Mouse (Mus musculus): ENCODE results near the gene Adk. TPM values are rescaled to one million over a fixed set of nuclear protein-coding genes. Genes with fewer than 3 reads are reported as not detected.

The Adk gene
- polyA plus RNA-seq, 1 experiment from 2014 or later: 240 TPM

DNA sequence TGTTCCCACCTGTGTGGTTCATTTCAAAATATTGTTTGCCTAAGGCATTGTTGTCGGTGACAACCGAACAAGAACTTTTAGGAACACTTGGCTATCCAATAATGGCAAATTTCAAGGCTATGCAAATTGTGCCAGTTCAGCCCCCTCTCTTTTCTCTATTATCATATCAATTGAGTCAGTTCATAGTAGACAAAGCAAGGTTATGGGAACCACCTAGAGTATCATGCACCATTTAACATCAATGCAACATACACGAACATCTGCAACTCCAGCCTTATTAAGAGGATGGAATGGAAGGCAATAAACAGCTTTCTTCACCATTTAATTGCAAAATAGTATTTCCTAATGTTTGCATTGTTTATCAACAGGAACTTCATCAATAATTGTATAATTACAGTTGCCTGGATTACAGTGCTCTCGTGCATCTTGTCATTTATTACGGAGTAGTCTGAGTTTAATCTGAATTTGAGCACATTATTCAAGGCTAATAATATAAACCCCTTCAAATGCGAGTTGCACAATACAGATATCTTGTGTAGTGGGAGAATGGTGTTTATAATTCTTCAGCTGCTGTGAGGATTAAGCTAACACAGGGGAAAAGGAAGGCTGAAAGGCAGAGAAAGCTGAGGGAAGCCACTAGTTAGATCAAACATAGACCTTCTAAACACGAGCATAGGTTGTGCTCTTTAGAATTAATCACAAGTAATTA lies 358.5 kb downstream of the Adk start:
- no peaks in the 10 kb centered on the region for H3K27me3 ChIP-seq (replicated peaks; ENCODE audit: control insufficient read depth, insufficient read depth, low read length)
- H3K27ac ChIP-seq (ENCODE audit: low read depth, low read length): no peak overlapping the region
- WGBS: 68% methylated on average over 7 of the region's 7 CpGs
- no peaks in the 10 kb centered on the region for H3K9me3 ChIP-seq (ENCODE audit: control insufficient read depth)
- no peak for TF ChIP-seq CTCF (IDR thresholded peaks at IDR 0.05; ENCODE audit: low read depth)
- H3K36me3 ChIP-seq (ENCODE audit: control insufficient read depth, insufficient read depth): no peaks in the 10 kb centered on the region
- H3K4me2 ChIP-seq (replicated peaks; ENCODE audit: low read depth): no peak overlapping the region
- H3K9ac ChIP-seq (ENCODE audit: low read depth, low read length): no peak overlapping the region
- no peak overlapping the region for H3K4me3 ChIP-seq (ENCODE audit: low read depth, low read length)
- H3K4me1 ChIP-seq (replicated peaks; ENCODE audit: control insufficient read depth, insufficient read depth, low read length): no peaks in the 10 kb centered on the region
- no peak for ATAC-seq

DNA sequence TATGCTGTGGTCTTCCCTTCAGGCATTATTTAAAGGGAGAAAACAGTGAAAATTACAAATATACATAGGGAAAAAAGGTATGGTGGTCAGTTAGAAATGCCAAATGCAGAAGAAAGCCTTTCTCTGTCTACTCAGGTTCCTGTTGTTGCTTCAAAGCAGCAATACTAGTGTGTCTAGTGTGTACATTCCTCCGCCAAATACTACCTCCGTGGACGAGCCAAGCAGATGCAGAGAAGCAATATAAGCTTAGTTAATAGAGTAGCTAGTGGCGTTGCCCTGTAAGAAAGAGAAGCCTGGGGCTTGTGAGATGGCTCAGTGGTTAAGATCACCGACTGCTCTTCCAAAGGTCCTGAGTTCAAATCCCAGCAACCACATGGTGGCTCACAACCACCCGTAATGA lies 359.1 kb downstream of the Adk start:
- TF ChIP-seq CTCF (IDR thresholded peaks at IDR 0.05; ENCODE audit: low read depth): no peak
- 85% methylated on average over 6 of the region's 6 CpGs for WGBS
- no peaks in the 10 kb centered on the region for H3K36me3 ChIP-seq (ENCODE audit: control insufficient read depth, insufficient read depth)

DNA sequence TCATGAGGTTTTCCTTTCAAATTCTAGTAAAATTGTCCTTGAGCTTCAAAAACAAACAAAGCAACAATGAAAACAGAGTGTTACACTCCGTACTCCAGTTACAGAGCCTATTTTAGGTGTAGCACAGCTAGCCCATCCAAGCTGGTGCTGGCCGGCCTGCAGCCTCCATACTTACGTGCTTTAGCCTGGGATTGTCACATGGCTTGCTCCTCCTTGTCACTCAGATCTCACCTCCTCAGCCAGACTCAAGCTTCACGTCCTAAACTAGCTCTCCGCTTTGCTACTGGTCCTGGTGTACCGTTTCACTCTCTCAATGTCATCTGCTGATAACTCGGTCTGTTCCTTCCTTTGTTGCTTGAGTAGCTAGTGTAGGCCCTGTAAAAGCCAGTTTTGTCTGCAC lies 366.0 kb downstream of the Adk start:
- Histone ChIP-seq H3K4me3 (ENCODE audit: low read depth, low read length) (no peak overlapping the region), H3K4me2 (replicated peaks; ENCODE audit: low read depth) (no peak overlapping the region), H3K9me3 (ENCODE audit: control insufficient read depth) (no peaks in the 10 kb centered on the region), H3K4me1 (replicated peaks; ENCODE audit: control insufficient read depth, insufficient read depth, low read length) (no peaks in the 10 kb centered on the region), H3K27ac (ENCODE audit: low read depth, low read length) (no peak overlapping the region), H3K27me3 (replicated peaks; ENCODE audit: control insufficient read depth, insufficient read depth, low read length) (no peaks in the 10 kb centered on the region), H3K9ac (ENCODE audit: low read depth, low read length) (no peak overlapping the region), H3K36me3 (ENCODE audit: control insufficient read depth, insufficient read depth) (no peaks in the 10 kb centered on the region)
- no peak for ATAC-seq
- 77% methylated on average over 7 of the region's 7 CpGs for WGBS
- no peak for TF ChIP-seq CTCF (IDR thresholded peaks at IDR 0.05; ENCODE audit: low read depth)

More for the DNA sequence above, 359.1 kb downstream of the Adk start:
- no peak for ATAC-seq
- Histone ChIP-seq H3K27ac (ENCODE audit: low read depth, low read length) (no peak overlapping the region), H3K27me3 (replicated peaks; ENCODE audit: control insufficient read depth, insufficient read depth, low read length) (no peaks in the 10 kb centered on the region), H3K9ac (ENCODE audit: low read depth, low read length) (no peak overlapping the region), H3K9me3 (ENCODE audit: control insufficient read depth) (no peaks in the 10 kb centered on the region), H3K4me3 (ENCODE audit: low read depth, low read length) (no peak overlapping the region), H3K4me1 (replicated peaks; ENCODE audit: control insufficient read depth, insufficient read depth, low read length) (no peaks in the 10 kb centered on the region), H3K4me2 (replicated peaks; ENCODE audit: low read depth) (no peak overlapping the region)

DNA sequence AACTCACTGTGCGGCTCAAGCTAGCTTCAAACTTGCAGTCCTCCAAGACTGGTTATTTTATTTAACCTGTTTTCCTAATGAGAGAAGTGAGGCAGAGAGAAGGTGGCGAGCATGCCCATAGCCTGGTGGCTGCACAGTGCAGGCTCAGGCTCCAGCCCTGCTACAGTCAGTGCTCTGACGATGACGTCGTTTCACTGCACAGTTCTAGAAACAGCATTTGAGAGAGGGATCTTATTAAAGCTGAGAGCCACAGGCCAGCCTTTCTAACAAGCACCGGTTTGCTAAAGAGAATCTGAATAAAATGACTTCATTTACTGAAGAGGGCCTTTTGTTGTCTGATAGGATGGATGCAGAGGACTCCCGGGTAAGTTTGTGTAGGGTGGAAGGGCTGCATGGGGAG lies 375.0 kb downstream of the Adk start:
- Histone ChIP-seq H3K27me3 (replicated peaks; ENCODE audit: control insufficient read depth, insufficient read depth, low read length) (no peaks in the 10 kb centered on the region), H3K9ac (ENCODE audit: low read depth, low read length) (no peak overlapping the region), H3K4me2 (replicated peaks; ENCODE audit: low read depth) (no peak overlapping the region), H3K36me3 (ENCODE audit: control insufficient read depth, insufficient read depth) (no peaks in the 10 kb centered on the region), H3K27ac (ENCODE audit: low read depth, low read length) (no peak overlapping the region), H3K4me3 (ENCODE audit: low read depth, low read length) (no peak overlapping the region), H3K4me1 (replicated peaks; ENCODE audit: control insufficient read depth, insufficient read depth, low read length) (no peaks in the 10 kb centered on the region; the same call in 1 of the 2 replicates), H3K9me3 (ENCODE audit: control insufficient read depth) (no peaks in the 10 kb centered on the region)
- 81% methylated on average over 7 of the region's 7 CpGs for WGBS
- TF ChIP-seq CTCF (IDR thresholded peaks at IDR 0.05; ENCODE audit: low read depth): no peak
- no peak for ATAC-seq

DNA sequence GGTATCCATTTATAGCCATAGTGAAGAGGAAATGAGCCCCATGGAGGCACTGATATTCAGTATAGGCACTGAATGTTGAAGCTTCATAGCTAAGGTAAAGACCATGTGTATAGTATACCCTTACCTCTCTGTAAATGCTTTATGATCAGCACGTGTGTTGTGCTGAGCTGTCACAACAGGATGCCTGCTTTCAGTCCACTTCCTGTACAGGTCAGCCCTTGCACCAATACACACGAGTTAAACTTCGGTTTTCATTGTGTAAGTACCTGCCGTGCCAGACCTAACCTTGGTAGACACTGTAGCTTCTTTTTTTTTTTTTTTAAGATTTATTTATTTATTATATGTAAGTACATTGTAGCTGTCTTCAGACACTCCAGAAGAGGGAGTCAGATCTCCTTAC lies 381.0 kb downstream of the Adk start:
- H3K4me2 ChIP-seq (replicated peaks; ENCODE audit: low read depth): no peak overlapping the region
- 0 out of 2 replicates have a peak, but pooled peaks cover 1% of the 10 kb centered on the region for H3K4me1 ChIP-seq (replicated peaks; ENCODE audit: control insufficient read depth, insufficient read depth, low read length)
- TF ChIP-seq CTCF (IDR thresholded peaks at IDR 0.05; ENCODE audit: low read depth): no peak
- no peaks in the 10 kb centered on the region for H3K36me3 ChIP-seq (ENCODE audit: control insufficient read depth, insufficient read depth)
- no peak overlapping the region for H3K27ac ChIP-seq (ENCODE audit: low read depth, low read length)
- no peaks in the 10 kb centered on the region for H3K27me3 ChIP-seq (replicated peaks; ENCODE audit: control insufficient read depth, insufficient read depth, low read length)
- no peaks in the 10 kb centered on the region for H3K9me3 ChIP-seq (ENCODE audit: control insufficient read depth)
- no peak overlapping the region for H3K9ac ChIP-seq (ENCODE audit: low read depth, low read length)
- H3K4me3 ChIP-seq (ENCODE audit: low read depth, low read length): no peak overlapping the region
- no peak for ATAC-seq
- whole genome bisulfite sequencing: 71% methylated on average over 4 of the region's 4 CpGs

DNA sequence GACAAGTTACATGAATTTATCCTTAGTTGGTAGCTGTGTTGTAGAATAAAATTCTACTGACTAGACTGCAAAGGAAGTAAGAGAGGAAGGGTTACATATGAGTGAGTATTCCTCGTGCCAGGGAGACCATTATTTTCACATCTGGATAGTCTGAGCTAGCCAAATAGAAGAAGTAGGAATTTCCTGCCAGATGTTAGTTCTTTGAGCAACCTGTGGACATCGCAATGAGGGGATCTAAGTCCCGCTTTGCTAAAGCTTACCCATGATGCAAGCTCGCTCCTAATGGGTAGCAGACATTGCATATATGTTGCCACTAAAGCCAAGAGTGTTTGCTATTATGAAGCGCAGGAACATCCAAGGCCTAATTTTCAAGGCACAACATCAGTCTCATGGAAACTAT lies 381.6 kb downstream of the Adk start:
- no peak overlapping the region for H3K27ac ChIP-seq (ENCODE audit: low read depth, low read length)
- H3K4me3 ChIP-seq (ENCODE audit: low read depth, low read length): no peak overlapping the region
- no peak overlapping the region for H3K9ac ChIP-seq (ENCODE audit: low read depth, low read length)
- H3K4me2 ChIP-seq (replicated peaks; ENCODE audit: low read depth): no peak overlapping the region
- no peak for ATAC-seq
- H3K27me3 ChIP-seq (replicated peaks; ENCODE audit: control insufficient read depth, insufficient read depth, low read length): no peaks in the 10 kb centered on the region
- H3K4me1 ChIP-seq (replicated peaks; ENCODE audit: control insufficient read depth, insufficient read depth, low read length): 0 out of 2 replicates have a peak, but pooled peaks cover 4% of the 10 kb centered on the region
- no peaks in the 10 kb centered on the region for H3K36me3 ChIP-seq (ENCODE audit: control insufficient read depth, insufficient read depth)
- no peaks in the 10 kb centered on the region for H3K9me3 ChIP-seq (ENCODE audit: control insufficient read depth)
- WGBS: 73% methylated on average over 5 of the region's 5 CpGs
- no peak for TF ChIP-seq CTCF (IDR thresholded peaks at IDR 0.05; ENCODE audit: low read depth)

Measured in intestine, postnatal 0 days (tissue).